Mouse (Mus musculus) 3T3-L1 (cell line): ENCODE measurements around the gene Zfp91.
"Not testable (repeated sequence)": the region's sequence is repeated elsewhere in the genome, so short reads cannot be mapped to it uniquely, and the experiment has no call there.

Experiments
- DNase-seq: peaks from one replicate; pipeline ENCODE4 v3.0.0-alpha.2; 2015; ENCODE audit warnings: low read depth, low spot score

The Zfp91 gene

GRCm38 (mm10) chr19:12794056-12795044 lies 1.6 kb downstream of the Zfp91 start:
- DNase-seq: peak; percentile 89

DNA sequence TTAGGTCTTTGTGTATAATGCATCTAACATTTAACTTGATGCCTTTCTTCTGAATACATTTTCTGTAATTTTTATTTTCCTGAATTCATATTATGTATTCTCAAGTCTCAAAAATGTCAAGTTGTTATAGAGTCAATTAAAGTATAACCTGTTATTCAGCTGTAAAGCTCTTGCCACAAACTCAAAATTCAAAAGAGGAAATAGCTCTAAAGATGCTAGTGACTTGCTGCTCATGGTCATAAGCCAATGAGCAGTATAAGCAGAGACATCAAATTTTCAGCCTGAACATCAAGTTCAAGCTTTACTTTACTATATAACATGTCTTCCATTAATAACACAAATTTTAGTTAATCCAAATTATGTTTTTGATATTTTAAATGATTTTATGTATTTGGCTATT lies 3.6 kb downstream of the Zfp91 start:
- no peak for DNase-seq

DNA sequence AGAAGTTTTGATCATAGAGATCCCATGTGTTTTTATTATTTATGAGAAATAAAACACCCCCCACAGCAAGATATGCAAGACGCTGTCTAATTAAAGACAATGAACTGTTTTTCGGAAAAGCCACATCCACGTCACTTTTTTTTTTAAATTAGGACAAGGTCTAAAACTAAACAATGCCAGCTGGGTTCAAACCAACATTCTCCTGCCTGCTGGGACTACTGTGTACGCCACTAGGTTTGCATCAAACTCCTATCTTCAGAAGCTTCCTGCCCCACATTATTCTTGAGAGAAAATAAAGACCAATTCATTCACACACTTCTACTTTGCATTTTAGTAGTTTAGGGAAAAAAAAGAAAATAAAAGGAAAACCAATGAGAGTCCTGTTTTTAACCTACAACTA lies 8.2 kb downstream of the Zfp91 start:
- no peak for DNase-seq

DNA sequence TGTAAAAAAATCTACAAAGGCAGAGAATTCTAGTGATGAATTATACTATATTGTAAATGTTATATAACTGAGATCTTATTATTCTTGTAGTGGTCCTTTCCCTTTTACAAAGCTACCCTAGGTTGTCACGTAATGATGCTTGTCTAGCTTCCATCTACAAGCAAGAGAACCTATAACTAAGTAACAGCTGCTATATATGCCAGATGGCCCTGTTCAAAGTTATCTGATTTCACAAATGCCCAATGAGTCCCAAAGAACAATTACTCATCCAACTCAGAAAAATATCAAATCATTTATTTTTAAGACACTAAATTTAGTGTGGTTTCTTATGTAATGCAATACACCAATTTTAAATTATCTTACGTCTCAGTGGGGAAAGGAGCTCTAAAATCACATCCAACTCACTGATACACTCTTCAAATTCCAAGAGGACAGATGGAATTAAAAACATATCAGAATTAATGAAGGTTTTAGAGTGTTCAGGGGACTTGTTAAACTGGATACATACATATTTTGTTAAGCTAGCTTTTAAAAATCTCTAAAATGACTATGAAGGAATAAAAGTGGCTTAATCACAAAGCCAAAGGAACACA lies 9.0 kb downstream of the Zfp91 start:
- DNase-seq: no peak

DNA sequence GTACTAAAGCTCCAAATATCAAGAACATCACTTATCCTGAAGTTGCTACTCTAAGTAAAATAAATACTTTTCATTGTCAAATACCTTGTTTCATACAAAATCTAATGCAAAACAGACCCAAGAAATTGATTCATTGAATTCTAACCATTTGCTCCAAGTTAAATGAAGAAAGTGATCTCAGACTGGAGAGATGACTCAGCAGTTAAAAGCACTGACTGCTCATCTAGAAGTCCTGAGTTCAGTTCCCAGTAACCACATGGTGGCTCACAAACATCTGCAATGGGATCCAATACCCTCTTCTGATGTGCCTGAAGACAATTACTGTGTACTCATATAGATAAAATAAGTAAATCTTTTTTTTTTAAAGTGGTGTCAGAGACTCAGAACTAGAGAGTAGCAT lies 15.5 kb downstream of the Zfp91 start:
- DNase-seq: peak; percentile 57

GRCm38 (mm10) chr19:12770888-12771287 lies 25.0 kb downstream of the Zfp91 start:
- peak; percentile 94 for DNase-seq

DNA sequence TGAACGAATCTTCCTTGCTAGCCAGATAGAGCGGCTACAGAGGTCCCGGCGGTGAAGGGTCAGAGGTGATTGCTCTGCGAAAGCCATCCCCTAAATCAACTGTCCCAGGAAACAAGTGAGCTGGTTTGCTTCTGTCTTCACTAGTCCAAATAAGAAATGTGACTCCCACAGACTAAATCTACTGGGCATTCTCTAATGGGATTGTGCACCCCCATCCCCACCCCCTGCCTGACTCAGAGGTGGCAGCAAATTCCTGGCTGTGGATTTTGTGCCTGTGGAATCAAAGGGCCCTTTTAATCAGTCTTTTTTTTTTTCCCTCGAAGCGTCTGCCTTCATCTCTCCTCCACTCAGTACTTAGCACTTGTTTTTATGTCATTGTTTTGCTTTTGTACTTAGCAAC lies 30.6 kb downstream of the Zfp91 start, which contains the start of gene Cntf:
Gene Cntf, minus strand, starts transcription at position 325 of the 400 bp plus-strand sequence.
- DNase-seq: peak; percentile 29

- peak; percentile 85 for DNase-seq
Observed at GRCm38 (mm10) chr19:12762212-12763130, 33.5 kb downstream of the Zfp91 start.

DNA sequence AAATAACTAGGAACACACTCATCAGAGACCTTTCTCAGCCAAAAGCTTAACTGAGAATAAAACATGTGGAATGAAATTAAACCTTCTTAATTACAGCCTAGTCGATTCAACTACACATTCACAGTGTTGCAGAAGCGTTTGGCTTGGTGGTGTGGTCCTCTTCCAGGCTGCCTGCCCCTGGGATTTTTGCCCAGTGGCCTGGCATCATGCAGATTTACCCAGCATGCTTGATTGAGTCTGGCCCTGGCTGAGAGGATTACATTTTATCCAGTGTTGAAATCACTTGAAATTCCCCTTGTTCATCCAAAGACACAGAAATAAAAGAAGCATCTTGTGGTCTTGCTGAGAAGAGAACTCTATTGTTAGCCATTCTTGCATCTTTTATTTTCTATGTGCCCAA lies 36.3 kb downstream of the Zfp91 start:
- DNase-seq: peak; percentile 34

DNA sequence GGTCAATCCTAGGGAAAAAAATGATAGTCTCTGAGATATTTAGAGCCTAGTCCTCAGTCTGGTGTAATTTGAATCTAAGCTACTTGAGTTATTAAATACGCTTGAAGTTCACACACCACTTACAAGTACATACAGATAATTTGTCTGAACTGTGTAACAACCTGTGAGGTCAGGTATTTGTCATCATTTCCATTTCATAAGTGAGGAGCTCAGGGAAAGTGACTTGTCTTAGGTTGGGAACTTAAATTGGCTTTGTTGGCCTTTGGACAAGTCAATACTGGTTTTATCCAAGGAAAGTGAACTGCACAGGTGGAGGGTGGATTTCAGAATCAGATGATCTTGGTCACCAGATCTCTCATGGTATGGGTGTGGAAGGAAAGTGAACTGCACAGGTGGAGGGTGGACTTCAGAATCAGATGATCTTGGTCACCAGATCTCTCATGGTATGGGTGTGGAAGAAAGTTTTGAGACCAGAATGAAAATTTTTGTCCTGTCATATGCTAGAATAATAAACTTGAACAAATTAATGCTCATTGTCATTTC lies 36.9 kb downstream of the Zfp91 start:
- no peak for DNase-seq

GRCm38 (mm10) chr19:12756286-12756685 lies 39.6 kb downstream of the Zfp91 start:
- DNase-seq: no peak

DNA sequence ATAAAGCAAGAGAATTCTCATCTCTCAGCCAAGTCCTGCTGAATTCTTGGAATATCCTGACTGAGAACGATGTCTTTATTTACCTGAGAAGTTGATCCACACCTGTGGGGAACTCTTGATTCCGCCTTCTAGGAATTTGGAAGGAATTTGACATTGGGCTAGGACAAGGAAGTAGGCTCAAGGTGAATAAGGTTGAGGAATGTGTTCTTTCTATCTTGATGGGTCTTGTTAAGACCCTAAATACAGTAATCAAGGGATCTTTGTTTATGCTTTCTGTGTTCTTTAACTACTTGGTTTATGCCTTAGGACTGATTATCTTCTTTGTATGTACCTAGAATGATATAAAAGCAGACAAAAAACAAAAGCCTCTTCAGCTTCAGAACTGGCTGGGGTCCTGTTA lies 64.0 kb downstream of the Zfp91 start:
- DNase-seq: no peak

DNA sequence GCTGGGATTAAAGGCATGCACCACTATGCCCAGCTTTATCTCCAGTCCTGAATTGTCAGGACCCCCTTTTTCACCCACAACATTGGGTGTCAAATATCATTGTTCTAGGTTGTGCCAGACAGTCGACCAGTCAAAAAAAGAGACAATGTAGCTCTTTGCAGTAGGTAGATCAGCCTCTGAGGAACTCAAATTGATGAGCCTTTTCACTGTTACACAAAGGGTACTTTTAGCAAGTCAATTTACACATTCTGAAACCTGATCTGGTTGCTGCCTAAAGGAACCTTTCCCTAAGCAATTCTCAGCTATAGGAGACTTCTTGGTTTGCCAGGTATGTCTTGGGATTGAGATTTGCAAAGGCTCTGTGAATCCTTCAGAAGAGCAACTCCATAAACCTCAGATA lies 64.9 kb downstream of the Zfp91 start:
- DNase-seq: no peak

GRCm38 (mm10) chr19:12725851-12726250 lies 70.1 kb downstream of the Zfp91 start:
- no peak for DNase-seq

DNA sequence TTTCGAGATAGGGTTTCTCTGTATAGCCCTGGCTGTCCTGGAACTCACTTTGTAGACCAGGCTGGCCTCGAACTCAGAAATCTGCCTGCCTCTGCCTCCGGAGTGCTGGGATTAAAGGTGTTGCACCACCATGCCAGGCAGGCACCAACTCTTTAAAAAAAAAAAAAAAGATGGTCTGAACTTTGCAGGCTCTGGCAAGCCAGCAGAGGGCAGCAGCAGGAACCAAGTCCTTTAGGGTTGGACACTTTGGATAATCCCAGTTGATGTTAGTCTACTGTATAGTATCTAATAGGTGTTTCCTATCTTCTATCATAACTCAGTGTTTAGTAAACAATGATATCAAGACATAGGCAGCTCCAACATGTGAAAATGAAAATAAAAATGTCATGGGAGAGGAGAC lies 73.6 kb downstream of the Zfp91 start:
- DNase-seq: peak; percentile 70

DNA sequence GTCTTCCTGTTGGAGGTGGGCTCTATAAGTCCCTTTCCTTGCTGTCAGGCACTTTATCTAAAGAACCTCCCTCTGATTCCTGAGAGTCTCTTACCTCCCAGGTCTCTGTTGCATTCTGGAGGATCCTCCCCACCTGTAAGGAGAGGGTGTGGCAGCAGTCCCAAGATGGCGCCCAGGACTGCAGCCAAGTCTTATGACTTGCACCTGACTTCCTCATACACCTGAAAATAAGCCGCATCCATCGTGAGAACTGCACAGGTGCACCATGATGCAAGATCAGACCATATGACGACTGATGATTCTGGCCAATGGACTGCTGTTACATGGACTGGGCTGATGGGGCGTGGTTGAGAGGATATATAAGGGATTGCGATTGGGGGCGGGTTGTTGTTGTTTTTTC lies 74.3 kb downstream of the Zfp91 start:
- not testable (repeated sequence) for DNase-seq

GRCm38 (mm10) chr19:12720919-12721318 lies 75.0 kb downstream of the Zfp91 start:
- DNase-seq: not testable (repeated sequence)

DNA sequence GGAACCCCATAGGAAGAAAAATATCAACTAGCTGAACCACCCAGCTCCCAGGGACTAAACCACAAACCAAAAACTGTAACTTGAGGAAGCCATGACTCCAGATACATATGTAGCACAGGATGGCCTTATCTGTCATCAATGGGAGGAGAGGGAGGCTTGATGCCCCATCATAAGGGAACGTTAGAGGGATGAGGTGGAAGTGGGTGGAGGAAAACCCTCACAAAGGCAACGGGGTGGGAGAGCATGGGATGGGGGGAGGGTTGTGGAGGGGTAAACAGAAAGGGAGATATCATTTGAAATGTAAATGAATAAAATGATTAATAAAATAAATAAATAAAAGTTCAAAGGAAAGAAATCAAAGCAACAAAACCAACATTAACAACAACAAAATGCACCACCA lies 75.5 kb downstream of the Zfp91 start:
- no peak for DNase-seq

- no peak for DNase-seq
Observed at GRCm38 (mm10) chr19:12719189-12719588, 76.7 kb downstream of the Zfp91 start.
